Mouse (Mus musculus) erythroblast, adult 5-6 weeks (primary cell): ENCODE results near the gene Gin1. TPM values are rescaled to one million over a fixed set of nuclear protein-coding genes. Genes with fewer than 3 reads are reported as not detected.

Source experiments
- ATAC-seq: replicated peaks from 2 replicates; pipeline ENCODE4 v1.8.0; 2016; ENCODE audit warnings: moderate number of reproducible peaks, mild to moderate bottlenecking, moderate TSS enrichment, inconsistent platforms; ENCODE audit not compliant: poor library complexity, low FRiP score, severe bottlenecking
- total RNA-seq, 2 experiments: library from RNA; stranded (forward) in 1 of 2; stranded (reverse) in 1 of 2; fragments of 150-400 nt in 1 of 2; fragments of 200-764, 138-1000 nt in 1 of 2; gene quantifications; 2 replicates each; pipeline versions ENCODE4 v1.2.3 to v1.2.4; 2015 to 2017; ENCODE audit warnings: low replicate concordance in 2 of 2

Gin1 gene
- total RNA-seq, 2 experiments from 2014 or later, result 9.6 TPM

DNA sequence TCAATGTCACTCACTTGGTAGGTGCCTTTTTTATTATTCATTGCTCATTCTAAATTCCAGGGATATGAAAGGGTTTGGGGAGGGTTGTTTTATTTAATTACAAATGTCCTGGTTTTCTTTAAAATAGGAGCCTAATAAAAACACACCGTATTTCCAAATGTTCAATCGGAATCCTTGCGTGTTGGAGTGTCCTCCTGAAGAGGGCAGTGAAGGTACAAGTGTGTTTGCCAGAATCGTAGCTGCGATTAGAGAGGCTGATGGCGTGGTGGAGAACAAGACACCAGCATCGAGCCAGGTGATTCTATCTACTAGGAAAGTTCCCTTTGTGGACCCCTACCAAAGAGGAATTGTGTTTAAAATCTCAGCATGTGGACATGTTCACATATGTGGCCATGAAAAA, 15.0 kb downstream of the Gin1 start:
- ATAC-seq, result no peak

DNA sequence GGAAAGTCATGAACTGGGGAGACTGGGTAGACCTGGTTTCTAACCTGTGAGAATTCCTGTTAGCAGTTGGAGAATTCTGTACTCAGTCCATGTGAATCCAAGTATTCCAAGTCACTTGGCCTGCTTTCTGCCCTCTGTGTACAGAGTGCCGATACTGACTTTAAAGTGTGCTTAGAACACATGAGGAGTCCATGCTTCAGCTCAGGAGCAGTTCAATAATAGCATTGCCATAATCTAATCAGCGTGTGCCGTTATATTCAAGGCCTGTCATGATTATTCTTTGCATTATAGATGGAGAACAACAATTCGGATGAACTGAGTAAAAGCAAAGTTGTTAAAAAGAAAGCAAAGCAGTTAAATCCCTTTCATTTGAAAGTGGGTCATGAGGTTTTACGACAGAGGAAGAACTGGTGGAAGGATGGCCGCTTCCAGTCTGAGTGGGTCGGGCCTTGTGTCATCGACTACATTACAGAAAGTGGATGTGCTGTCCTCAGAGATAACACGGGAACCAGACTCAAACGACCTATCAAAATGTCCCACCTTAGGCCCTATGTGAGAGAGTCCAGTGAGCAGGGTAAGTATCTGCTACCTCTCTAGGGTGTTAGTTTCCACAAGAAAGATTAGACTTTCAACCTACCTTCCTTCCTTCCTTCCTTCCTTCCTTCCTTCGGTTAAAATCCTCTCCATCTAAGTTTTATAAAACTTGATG, 15.9 kb downstream of the Gin1 start:
- peak; percentile 87 for ATAC-seq

DNA sequence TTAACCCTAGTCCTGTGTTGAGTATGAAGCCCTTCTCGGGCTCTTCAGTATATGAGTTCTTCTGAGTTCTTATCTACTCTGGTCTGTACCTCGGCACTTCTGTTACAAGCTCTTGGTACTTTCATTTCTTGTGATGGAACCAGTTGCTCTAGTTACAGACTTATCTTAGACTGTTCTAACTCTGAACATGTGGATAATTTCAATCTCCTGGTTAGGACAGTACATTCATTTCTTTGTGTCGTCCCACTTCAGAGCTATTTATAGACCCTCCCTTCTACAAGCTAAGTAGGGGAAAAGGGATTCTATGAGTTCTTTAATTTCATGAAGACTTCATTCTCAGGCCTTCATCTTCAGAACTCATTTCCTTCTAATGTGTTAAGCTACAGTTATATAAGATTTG, 17.7 kb downstream of the Gin1 start:
- no peak for ATAC-seq

DNA sequence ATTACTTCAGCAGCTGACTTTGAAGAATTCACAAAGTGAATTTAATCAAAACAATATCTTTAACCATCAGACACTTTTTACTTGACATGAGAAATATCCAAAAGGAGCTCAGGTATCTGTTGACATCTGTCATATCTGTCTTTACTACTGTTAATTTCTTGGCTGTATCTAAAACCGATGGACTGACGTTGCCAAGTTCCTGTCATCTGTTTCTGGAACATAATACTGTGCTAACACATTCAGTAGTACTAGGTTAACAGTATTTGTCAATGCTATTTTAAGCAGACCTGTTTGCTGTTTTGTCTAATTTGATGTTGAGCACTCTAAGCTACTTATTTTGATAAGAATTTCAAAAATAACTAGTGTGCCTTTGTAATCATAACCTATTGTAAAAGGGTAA, 18.5 kb downstream of the Gin1 start:
- ATAC-seq, result no peak

DNA sequence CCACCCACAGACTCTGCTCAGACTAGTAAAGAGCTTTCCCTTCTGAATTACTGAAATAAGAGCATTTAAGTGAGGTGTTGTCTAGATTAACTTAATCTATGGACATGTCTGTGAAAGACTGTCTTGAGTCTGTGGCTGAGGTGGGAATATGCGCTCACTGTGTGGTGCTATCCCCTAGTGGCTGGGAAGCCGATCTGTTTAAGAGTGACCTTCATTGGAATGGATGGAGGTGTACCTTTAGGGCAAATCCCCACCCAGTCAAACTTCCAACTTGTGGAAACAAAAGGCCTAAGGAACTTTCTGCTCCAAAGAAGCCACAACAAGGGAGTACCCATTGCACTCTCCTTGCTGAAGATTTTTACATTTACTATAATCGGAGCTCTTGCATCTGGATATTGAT, 24.1 kb downstream of the Gin1 start:
- no peak for ATAC-seq

DNA sequence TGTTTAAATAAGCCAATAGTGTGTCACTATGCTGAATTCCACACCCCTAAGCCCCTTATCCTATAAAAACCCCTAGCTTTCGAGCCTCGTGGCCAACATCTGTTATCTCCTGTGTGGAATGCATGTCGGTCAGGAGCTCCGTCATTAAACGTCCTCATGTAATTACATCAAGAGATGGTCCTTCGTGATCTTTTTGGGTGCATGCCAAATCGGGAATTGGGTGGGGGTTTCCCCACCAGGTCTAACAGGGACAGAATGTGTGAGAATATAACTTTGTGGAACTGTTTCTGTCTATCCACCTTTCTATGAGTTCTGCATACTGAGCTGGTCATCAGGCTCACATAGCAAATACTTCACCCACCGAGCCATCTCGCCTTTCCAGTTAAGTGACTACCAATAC, 26.0 kb downstream of the Gin1 start:
- ATAC-seq, result no peak

DNA sequence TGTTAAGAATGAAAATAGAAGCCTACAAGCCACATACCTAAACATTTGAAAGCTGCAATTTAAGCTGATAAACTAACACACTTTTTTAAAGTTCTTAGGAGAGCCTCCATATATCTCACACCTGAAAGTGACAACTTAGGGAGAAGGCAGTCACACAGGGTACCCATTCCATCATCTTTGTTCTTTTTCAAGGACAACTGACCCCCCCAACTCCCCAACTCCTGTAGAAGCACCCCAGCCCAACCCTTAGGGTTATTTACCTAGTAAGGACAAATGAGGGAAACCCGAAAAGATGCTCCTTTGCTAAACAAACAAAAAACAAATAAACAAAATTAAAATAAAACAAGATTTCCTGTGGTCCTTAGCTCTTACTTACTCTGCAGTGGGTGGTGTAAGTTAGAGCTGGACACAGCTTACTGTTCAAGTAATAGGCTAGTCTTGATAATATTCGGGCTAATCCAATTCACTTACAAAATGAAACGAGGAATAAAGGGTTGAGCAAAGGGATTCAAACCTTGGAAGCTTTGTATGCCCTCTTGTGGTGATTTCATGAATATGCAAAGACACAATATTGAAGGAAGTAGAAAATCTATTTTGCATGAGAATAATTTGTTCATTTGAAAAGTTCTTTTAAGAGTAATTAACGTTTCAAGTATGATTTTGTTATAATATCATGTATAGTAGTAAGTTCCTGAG, 32.4 kb downstream of the Gin1 start:
- no peak for ATAC-seq

DNA sequence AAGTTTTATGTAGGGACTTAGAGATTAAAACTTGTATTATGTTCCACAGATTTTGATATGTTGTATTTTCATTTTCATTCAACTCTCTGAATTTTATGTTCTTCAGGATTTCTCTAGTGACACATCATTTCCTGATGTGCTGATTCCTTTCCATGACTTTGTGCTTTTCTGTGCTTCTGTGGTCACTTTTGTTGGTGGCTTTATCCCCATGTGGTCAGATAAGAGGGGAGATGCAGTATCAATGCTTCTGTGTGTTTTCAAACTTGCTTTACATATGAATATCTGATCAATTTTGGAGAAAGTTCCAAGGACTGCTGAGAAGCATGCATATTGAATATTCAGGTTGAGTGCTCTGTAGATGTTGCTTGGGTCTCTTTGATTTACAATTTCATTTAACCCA, 34.5 kb downstream of the Gin1 start:
- no peak for ATAC-seq

DNA sequence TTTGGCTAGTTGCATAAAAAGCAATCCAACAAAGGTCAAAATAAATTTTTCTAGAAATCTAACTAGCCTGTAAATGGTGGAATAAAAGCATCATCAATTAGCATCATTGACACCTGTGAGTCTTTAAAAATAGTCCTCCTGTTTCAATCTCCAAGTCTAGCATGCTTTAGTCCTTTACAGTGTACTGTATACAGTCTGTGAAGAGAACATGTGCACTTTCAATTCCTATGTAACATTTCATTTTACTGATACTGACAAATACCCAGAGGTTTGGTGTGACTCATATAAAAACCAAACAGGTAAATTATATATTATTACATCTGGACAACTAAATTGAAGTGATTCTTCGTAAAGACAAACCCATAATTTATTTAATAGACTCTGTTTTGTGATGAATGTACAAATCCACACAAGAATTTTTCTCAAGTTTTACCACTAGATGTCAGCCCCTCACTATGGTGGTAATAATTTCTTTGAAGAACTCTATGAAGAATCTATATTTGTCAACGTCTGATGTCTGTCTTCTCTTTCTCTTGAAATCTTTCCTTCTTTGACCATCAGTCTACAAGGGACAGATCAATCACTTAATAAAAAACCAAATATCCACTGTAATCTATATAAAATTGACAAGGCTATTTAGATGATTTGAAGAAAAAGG, 39.4 kb downstream of the Gin1 start:
- ATAC-seq, result no peak

DNA sequence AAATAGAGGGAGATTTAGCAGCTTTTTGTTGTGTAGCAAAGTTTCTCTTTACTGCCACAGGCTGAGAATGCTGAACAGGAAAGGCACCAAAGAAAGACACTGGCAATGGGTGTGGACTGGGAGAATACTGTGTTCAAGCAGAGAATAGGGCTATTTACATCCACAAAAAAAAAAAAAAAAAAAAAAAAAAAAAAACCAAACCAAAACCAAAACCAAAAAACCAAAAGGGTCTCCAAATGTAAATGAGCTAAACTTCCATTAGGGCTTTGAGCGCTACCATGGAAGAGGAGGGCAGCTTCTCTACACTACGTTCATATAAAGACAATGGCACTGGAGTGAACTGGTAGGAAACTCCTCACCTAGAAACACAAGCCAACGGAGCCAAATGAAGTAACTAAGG, 51.3 kb downstream of the Gin1 start:
- ATAC-seq, result no peak

DNA sequence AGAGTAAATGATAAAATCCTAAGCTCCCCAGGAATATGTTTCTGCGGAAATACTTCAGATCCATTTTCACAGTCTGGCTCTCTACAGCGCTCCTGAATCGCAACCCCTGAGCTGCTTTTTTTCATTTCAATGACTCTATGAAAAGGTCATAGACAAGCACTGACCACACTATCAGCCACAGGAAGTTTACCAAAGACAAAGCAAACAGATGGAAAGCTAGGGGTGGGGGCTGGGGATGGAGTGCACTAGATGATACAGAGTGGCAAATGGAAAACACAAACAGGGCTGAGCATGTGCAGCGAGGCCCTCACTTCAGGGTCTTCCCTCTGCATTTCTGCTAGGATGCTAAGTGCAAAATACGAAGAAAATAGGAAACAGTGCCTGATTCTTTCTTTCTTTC, 52.2 kb downstream of the Gin1 start:
- no peak for ATAC-seq

DNA sequence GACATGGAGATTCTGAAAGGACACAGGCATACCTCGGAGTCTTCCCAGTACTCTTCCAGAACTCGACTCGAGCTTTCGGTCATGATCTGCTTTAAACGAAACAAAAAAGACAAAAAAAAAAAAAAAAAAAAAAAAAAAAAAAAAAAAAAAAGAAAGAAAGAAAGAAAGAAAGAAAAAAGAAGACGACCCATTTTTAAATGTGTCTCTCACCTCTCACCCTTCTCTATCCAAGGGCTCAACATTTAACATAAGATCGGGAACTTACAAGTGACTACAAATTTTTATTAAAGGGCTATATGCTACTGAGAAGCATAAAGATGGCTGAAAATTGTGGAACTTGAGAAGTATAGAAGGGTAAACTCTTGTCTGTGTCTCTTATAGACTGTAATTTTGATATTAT, 52.9 kb downstream of the Gin1 start:
- no peak for ATAC-seq

DNA sequence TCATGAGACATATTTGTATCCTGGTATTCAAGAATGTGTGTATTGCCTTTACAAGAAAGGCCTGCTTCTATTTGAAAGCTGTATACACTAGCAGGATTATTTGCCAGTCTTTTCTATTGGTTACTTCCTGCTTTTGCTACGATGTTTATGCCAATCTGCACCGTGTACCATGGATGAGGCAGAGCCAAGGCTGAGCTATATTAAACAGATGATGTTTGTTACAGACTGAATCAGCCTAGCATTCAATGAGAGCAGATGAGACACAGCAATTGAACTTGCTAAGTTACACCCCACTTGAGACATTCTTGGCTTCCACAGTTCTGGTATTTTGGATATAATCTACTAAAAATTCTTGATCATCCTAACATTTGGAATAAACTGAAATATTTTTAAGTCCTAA, 57.6 kb downstream of the Gin1 start:
- ATAC-seq, result no peak

DNA sequence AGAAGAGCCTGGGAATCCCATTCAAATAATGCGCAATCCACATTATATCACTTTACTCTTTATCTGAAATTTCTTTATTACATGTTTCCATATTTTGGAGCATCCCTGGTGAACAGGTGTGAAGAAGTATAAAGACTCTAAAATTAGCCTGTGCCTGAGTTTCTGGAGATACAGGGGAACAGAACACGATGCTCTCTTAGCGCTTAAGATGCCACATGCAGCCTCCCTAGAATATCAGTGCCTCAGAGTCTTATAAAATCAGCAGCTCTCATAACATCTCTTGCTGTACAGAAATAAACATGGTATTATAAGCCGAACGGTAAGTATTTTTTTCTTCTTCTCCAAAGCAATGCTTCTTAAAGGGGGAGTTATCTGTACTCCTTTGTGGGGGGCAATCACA, 58.1 kb downstream of the Gin1 start:
- no peak for ATAC-seq

DNA sequence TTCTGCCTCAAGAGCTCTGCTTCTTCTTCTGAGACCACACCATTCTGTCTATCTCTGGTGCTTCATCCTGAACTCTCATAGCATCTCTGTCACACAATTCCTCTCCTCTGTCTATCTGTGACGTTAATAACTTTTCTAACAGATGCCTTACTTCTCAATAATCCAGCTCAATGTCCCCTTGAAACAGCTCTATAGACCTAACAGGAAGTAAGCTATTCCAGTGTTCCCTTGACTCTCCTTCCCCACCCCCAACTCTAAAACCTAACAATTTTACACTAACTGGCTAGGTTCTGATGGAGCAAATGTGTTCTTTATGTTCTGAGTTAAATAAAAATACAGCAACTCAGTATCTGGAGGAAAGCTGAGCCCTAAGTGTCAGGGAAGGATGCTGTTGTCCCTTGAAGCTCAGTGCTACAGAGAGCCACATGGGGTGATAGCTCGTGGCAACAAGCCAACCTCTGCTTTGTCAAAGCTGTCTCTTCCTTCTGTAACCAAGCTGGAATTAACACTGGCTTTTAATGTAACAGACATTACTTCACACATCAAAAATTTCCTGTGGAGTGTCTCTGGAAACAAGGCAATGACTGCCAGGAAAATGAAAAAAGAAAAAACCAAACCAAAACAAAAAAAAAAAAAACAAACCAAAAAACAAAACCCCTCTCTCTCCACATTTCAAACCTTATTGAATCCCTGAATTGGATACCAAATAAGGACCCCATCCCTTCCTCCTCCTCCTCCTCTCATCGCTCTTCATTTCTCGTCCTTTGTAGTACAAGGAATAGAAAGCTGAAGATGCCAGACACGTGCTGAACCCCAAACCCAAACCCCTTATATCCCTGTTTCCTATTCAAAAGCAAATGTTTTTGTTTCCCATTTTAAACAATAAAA, 63.7 kb downstream of the Gin1 start:
- ATAC-seq, result no peak

DNA sequence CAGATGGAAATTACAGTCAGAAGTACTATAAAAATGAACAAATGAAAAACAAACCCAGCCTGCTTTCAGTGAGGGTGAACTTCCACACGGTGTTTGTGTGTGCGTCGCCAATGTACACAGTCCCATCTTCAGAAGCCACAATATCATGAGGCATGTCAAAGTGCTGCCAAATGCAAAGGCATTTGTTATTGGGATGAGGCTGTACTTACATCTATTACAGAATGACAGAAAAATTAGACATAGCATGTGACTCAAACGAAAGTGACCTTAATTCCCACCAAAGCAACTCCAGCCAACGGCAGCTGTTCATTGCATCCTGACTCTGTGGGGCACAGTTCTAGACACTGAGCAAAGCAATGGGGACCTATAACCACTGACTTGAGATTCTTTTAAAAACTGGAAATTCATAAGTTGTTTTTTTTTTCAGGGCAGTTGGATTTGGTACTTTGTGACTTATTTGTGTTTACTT, 64.4 kb downstream of the Gin1 start:
- no peak for ATAC-seq
